Mouse (Mus musculus): Measurements from ENCODE around the gene Fndc3b. TPM values are rescaled to one million over a fixed set of nuclear protein-coding genes. Genes with fewer than 3 reads are reported as not detected.

Fndc3b gene
- polyA plus RNA-seq, 1 experiment: 14.2 TPM

- DNase-seq: no peak
- H3K27me3 ChIP-seq (replicated peaks; ENCODE audit: control insufficient read depth, insufficient read depth, low read length): no peaks in the 10 kb centered on the region
- WGBS: 49% methylated on average over 4 of the region's 4 CpGs
- TF ChIP-seq CTCF (conservative IDR thresholded peaks at IDR 0.05; ENCODE audit: insufficient read depth, insufficient read length, low read depth, low read length) (no peak), POLR2A (IDR thresholded peaks at IDR 0.05; ENCODE audit: low read depth, low read length) (no peak)
- no peak overlapping the region for H3K4me3 ChIP-seq (ENCODE audit: insufficient read depth, low read depth, low read length)
- H3K4me1 ChIP-seq (ENCODE audit: control insufficient read depth, insufficient read depth, low read length): peaks cover 27% of the 10 kb centered on the region
- H3K27ac ChIP-seq (ENCODE audit: insufficient read depth, low read depth, low read length): no peak overlapping the region
- no peaks in the 10 kb centered on the region; the same call in 1 of the 2 replicates for H3K36me3 ChIP-seq (ENCODE audit: control insufficient read depth, insufficient read depth, low read length)
Measured at GRCm38 (mm10) chr3:27559316-27559715, 151.8 kb downstream of the Fndc3b start.

- no peaks in the 10 kb centered on the region for H3K27me3 ChIP-seq (replicated peaks; ENCODE audit: control insufficient read depth, insufficient read depth, low read length)
- peak; percentile 81 for DNase-seq
- TF ChIP-seq CTCF (conservative IDR thresholded peaks at IDR 0.05; ENCODE audit: insufficient read depth, insufficient read length, low read depth, low read length) (no peak), POLR2A (IDR thresholded peaks at IDR 0.05; ENCODE audit: low read depth, low read length) (no peak)
- peaks cover 30% of the 10 kb centered on the region for H3K4me1 ChIP-seq (ENCODE audit: control insufficient read depth, insufficient read depth, low read length)
- peak overlapping the region; percentile 1; the same call in 1 of the 2 replicates for H3K4me3 ChIP-seq (ENCODE audit: insufficient read depth, low read depth, low read length)
- WGBS: 37% methylated on average over 4 of the region's 4 CpGs
- peak overlapping the region; percentile 80 for H3K27ac ChIP-seq (ENCODE audit: insufficient read depth, low read depth, low read length)
- no peaks in the 10 kb centered on the region; the same call in 1 of the 2 replicates for H3K36me3 ChIP-seq (ENCODE audit: control insufficient read depth, insufficient read depth, low read length)
Measured at GRCm38 (mm10) chr3:27557100-27558004, 153.8 kb downstream of the Fndc3b start.

- DNase-seq: no peak
- 84% methylated on average over 3 of the region's 3 CpGs for WGBS
- Histone ChIP-seq H3K36me3 (ENCODE audit: control insufficient read depth, insufficient read depth, low read length) (no peaks in the 10 kb centered on the region; the same call in 1 of the 2 replicates), H3K27me3 (replicated peaks; ENCODE audit: control insufficient read depth, insufficient read depth, low read length) (no peaks in the 10 kb centered on the region), H3K27ac (ENCODE audit: insufficient read depth, low read depth, low read length) (no peak overlapping the region), H3K4me1 (ENCODE audit: control insufficient read depth, insufficient read depth, low read length) (peaks cover 28% of the 10 kb centered on the region), H3K4me3 (ENCODE audit: insufficient read depth, low read depth, low read length) (no peak overlapping the region)
- TF ChIP-seq CTCF (conservative IDR thresholded peaks at IDR 0.05; ENCODE audit: insufficient read depth, insufficient read length, low read depth, low read length): no peak
- TF ChIP-seq POLR2A (IDR thresholded peaks at IDR 0.05; ENCODE audit: low read depth, low read length): no peak
Measured at GRCm38 (mm10) chr3:27555401-27555940, 155.6 kb downstream of the Fndc3b start.

DNA sequence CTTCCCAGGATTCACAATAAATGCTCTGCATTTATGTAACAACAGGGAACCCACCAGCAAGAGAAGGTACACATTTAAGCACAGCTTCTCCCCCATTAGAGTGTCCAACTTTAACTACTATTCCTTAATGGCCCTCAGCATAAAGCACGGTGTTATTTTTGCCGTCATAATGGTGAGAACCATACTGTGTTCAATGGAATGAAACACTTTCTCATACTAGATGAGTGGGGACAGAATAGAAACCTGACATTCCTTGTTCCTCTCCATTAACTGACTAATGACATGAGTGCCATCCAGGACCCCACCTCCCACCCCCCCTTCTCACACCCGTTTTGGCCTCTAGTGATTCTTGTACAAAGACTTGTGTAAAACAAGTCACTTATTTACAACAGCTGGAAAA, 156.8 kb downstream of the Fndc3b start:
- 39% methylated on average over 3 of the region's 3 CpGs for WGBS
- peak overlapping the region; percentile 68 for H3K27ac ChIP-seq (ENCODE audit: insufficient read depth, low read depth, low read length)
- TF ChIP-seq POLR2A (IDR thresholded peaks at IDR 0.05; ENCODE audit: low read depth, low read length): no peak
- no peak for TF ChIP-seq CTCF (conservative IDR thresholded peaks at IDR 0.05; ENCODE audit: insufficient read depth, insufficient read length, low read depth, low read length)
- DNase-seq: peak; percentile 30
- H3K27me3 ChIP-seq (replicated peaks; ENCODE audit: control insufficient read depth, insufficient read depth, low read length): no peaks in the 10 kb centered on the region
- peaks cover 21% of the 10 kb centered on the region for H3K4me1 ChIP-seq (ENCODE audit: control insufficient read depth, insufficient read depth, low read length)
- no peaks in the 10 kb centered on the region; the same call in 1 of the 2 replicates for H3K36me3 ChIP-seq (ENCODE audit: control insufficient read depth, insufficient read depth, low read length)
- no peak overlapping the region for H3K4me3 ChIP-seq (ENCODE audit: insufficient read depth, low read depth, low read length)

DNA sequence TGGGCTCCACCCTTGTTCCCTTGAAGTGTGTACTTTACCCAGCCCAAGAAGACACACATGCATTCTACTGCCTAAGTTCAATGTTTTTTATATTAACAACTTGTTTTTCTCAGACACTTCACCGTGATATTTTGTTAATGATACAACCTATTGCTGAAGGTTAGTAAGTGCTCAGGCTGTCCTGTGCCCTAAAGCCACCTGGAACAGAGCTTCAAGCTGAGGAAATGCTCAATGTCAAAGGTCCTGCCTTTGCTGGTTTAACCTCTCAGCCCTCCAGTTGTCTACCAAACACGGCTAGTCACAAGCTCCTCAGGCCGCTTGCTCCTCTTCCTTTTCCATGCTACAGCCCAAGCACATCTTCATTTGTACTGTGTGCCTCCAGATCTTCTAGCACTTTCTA, 157.3 kb downstream of the Fndc3b start:
- no peaks in the 10 kb centered on the region; the same call in 1 of the 2 replicates for H3K36me3 ChIP-seq (ENCODE audit: control insufficient read depth, insufficient read depth, low read length)
- peaks cover 18% of the 10 kb centered on the region for H3K4me1 ChIP-seq (ENCODE audit: control insufficient read depth, insufficient read depth, low read length)
- H3K27ac ChIP-seq (ENCODE audit: insufficient read depth, low read depth, low read length): peak overlapping the region; percentile 68
- no peak for TF ChIP-seq POLR2A (IDR thresholded peaks at IDR 0.05; ENCODE audit: low read depth, low read length)
- TF ChIP-seq CTCF (conservative IDR thresholded peaks at IDR 0.05; ENCODE audit: insufficient read depth, insufficient read length, low read depth, low read length): no peak
- no peaks in the 10 kb centered on the region for H3K27me3 ChIP-seq (replicated peaks; ENCODE audit: control insufficient read depth, insufficient read depth, low read length)
- WGBS: 39% methylated on average over 3 of the region's 3 CpGs
- DNase-seq: peak; percentile 84
- H3K4me3 ChIP-seq (ENCODE audit: insufficient read depth, low read depth, low read length): no peak overlapping the region

DNA sequence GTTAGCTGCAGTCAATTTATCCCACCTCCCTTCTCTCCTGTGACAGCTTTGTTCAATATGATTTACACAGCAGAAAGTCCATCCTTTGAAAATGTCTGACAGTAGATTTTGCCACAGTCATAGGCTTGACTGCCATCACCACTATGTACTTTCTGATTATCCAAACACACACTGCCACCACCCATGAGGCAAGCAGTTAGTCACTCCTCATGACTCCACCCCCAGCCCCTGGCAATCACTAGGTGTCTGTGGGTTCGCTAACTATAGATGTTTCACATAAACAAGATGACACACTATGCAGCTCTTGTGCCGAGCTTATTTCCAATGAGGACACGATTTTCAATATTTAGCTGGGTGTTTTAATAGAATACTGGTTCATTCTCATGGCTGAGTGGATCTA, 160.1 kb downstream of the Fndc3b start:
- H3K4me3 ChIP-seq (ENCODE audit: insufficient read depth, low read depth, low read length): no peak overlapping the region
- no peaks in the 10 kb centered on the region; the same call in 1 of the 2 replicates for H3K36me3 ChIP-seq (ENCODE audit: control insufficient read depth, insufficient read depth, low read length)
- peaks cover 10% of the 10 kb centered on the region; the same call in 1 of the 2 replicates for H3K4me1 ChIP-seq (ENCODE audit: control insufficient read depth, insufficient read depth, low read length)
- TF ChIP-seq CTCF (conservative IDR thresholded peaks at IDR 0.05; ENCODE audit: insufficient read depth, insufficient read length, low read depth, low read length): no peak
- TF ChIP-seq POLR2A (IDR thresholded peaks at IDR 0.05; ENCODE audit: low read depth, low read length): no peak
- H3K27me3 ChIP-seq (replicated peaks; ENCODE audit: control insufficient read depth, insufficient read depth, low read length): no peaks in the 10 kb centered on the region
- WGBS: 96% methylated on average over 3 of the region's 3 CpGs
- no peak for DNase-seq
- no peak overlapping the region for H3K27ac ChIP-seq (ENCODE audit: insufficient read depth, low read depth, low read length)

DNA sequence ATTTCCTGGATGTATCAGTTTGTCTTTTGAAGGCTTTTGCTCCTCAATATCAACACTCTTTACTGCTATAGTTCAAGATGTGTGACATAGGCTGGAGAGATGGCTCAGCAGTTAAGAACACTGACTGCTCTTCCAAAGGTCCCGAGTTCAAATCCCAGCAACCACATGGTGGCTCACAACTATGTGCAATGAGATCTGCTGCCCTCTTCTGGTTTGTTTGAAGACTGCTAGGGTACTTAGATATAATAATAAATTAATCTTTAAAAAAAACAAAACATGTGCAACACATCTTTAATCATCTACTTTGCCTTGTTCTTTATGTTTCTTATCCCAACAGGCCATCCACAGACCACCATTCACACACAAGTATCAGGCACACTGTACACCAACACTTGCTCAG, 160.7 kb downstream of the Fndc3b start:
- Histone ChIP-seq H3K27me3 (replicated peaks; ENCODE audit: control insufficient read depth, insufficient read depth, low read length) (no peaks in the 10 kb centered on the region), H3K27ac (ENCODE audit: insufficient read depth, low read depth, low read length) (no peak overlapping the region), H3K36me3 (ENCODE audit: control insufficient read depth, insufficient read depth, low read length) (no peaks in the 10 kb centered on the region; the same call in 1 of the 2 replicates), H3K4me3 (ENCODE audit: insufficient read depth, low read depth, low read length) (no peak overlapping the region), H3K4me1 (ENCODE audit: control insufficient read depth, insufficient read depth, low read length) (peaks cover 10% of the 10 kb centered on the region; the same call in 1 of the 2 replicates)
- WGBS: 98% methylated on average over 1 of the region's 1 CpGs
- TF ChIP-seq CTCF (conservative IDR thresholded peaks at IDR 0.05; ENCODE audit: insufficient read depth, insufficient read length, low read depth, low read length) (no peak), POLR2A (IDR thresholded peaks at IDR 0.05; ENCODE audit: low read depth, low read length) (no peak)
- DNase-seq: no peak

Measured in kidney, adult 2 months (tissue).